Mouse (Mus musculus) heart, embryonic 12.5 days (tissue): ENCODE data around the gene Naxe. TPM values are rescaled to one million over a fixed set of nuclear protein-coding genes. Genes with fewer than 3 reads are reported as not detected.

Source experiments
- ATAC-seq: fragments of 200-750 bp; cut with Nextera tagmentation; 2 replicates; pipeline ENCODE4 v1.8.0; 2017; ENCODE audit warnings: moderate TSS enrichment, moderate library complexity; ENCODE audit not compliant: insufficient number of reproducible peaks, low FRiP score
- H3K27ac ChIP-seq: fragments of 300-500 bp; sonication (generic); 2 replicates; pipeline ENCODE4 v1.5.1; 2016; ENCODE audit warnings: mild to moderate bottlenecking, moderate library complexity; ENCODE audit not compliant: poor library complexity, severe bottlenecking
- H3K27me3 ChIP-seq: fragments of 300-500 bp; sonication (generic); replicated peaks from 2 replicates; pipeline ENCODE4 v1.6.1; 2016; ENCODE audit warnings: mild to moderate bottlenecking, moderate library complexity
- H3K36me3 ChIP-seq: fragments of 300-500 bp; sonication (generic); 2 replicates; pipeline ENCODE4 v1.6.1; 2016; ENCODE audit warnings: mild to moderate bottlenecking, moderate library complexity
- H3K4me1 ChIP-seq: fragments of 300-500 bp; sonication (generic); replicated peaks from 2 replicates; pipeline ENCODE4 v1.6.1; 2016; ENCODE audit warnings: mild to moderate bottlenecking
- H3K4me2 ChIP-seq: fragments of 300-500 bp; sonication (generic); 2 replicates; pipeline ENCODE4 v1.6.1; 2016; ENCODE audit warnings: mild to moderate bottlenecking, moderate library complexity
- H3K4me3 ChIP-seq: fragments of 300-500 bp; sonication (generic); 2 replicates; pipeline ENCODE4 v1.5.1; 2016; ENCODE audit warnings: mild to moderate bottlenecking
- H3K9ac ChIP-seq: fragments of 300-500 bp; sonication (generic); 2 replicates; pipeline ENCODE4 v1.6.1; 2016; ENCODE audit warnings: mild to moderate bottlenecking, moderate library complexity
- H3K9me3 ChIP-seq: fragments of 300-500 bp; sonication (generic); replicated peaks from 2 replicates; pipeline ENCODE4 v1.6.1; 2016; ENCODE audit warnings: mild to moderate bottlenecking, moderate library complexity
- WGBS: fragments of 180-500 bp; shearing (Covaris S2); methylation state at CpG from one replicate; pipeline ENCODE4 v1.1.7; 2016; 5-methylcytosine and 5-hydroxymethylcytosine counted together
- polyA plus RNA-seq: library from polyadenylated mRNA; unstranded; fragments of >200 nt; fragmentation: Nextera tagmentation; extraction: Ambion mirVana; gene quantifications from 2 replicates; pipeline ENCODE4 v1.2.1, GENCODE M21; 2016

Gene Naxe
- polyA plus RNA-seq, result 137 and 139 TPM in 2 replicates

DNA sequence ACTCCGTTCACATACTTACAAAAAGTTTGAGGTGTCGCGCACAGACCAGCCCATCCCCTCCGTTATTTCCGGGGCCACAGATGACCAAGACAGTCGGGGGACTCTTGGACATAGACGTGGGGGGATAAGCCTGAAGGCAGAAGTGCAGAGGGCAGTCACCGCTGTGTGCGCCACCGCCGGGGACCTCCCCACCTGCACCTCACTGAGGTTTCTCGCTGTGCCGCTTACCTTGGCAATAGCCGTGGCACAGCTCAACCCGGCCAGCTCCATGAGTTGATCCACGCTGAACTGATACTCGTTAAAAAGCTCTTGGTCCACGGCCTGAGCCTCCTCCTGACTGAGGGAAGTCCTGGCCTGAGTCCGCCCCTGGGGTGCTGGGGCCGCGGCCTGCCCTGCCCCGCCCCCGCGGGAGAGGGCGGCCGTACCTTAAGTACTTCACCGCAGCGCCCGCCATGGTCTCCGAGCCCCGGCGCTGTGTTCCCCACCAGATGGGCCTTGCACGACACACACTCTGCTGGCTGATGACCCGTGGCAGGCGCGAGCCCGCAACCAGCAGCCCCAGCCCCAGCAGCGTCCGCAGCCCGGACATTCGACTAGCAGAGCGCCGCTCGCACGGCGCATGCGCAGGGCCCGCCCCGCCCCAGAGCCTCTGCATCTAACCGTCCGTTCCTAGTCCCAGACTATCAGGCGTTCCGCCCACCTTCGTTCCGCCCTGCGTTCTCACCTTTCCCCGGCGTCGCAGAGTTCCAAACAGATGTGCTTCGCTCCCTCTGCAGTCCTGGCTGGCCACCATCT is at the start of gene Naxe:
Gene Naxe (minus strand): TSS at position 594 of the 795 bp plus-strand sequence.
- peak within 1 kb of the TSS; percentile 96 for H3K4me2 ChIP-seq
- H3K9me3 ChIP-seq, result no peaks in the 10 kb centered on the region
- peak within 1 kb of the TSS; percentile 69; the same call in 1 of the 2 replicates for H3K27ac ChIP-seq
- no peaks in the 10 kb centered on the region for H3K27me3 ChIP-seq
- peak; percentile 92 for ATAC-seq
- under 1% methylated on average over 60 of the region's 60 CpGs for WGBS
- H3K4me3 ChIP-seq, result peak within 1 kb of the TSS; percentile 88
- H3K36me3 ChIP-seq, result peaks cover 37% of the 10 kb centered on the region
- H3K4me1 ChIP-seq, result peaks cover 13% of the 10 kb centered on the region
- H3K9ac ChIP-seq, result peak within 1 kb of the TSS; percentile 88

- Histone ChIP-seq H3K4me1 (no peaks in the 10 kb centered on the region), H3K27ac (no peak overlapping the region), H3K9me3 (no peaks in the 10 kb centered on the region), H3K27me3 (no peaks in the 10 kb centered on the region), H3K4me2 (no peak overlapping the region), H3K36me3 (peaks cover 96% of the 10 kb centered on the region), H3K4me3 (no peak overlapping the region), H3K9ac (no peak overlapping the region)
- WGBS, result 86% methylated on average over 4 of the region's 4 CpGs
- no peak for ATAC-seq
These were observed 47.8 kb upstream of the Naxe start for GRCm38 (mm10) chr3:88106126-88106525.

GRCm38 (mm10) chr3:88102611-88103010 is 44.3 kb upstream of the Naxe start:
- H3K4me1 ChIP-seq, result no peaks in the 10 kb centered on the region
- H3K9ac ChIP-seq, result no peak overlapping the region
- no peak overlapping the region for H3K4me2 ChIP-seq
- WGBS, result 67% methylated on average over 6 of the region's 6 CpGs
- H3K4me3 ChIP-seq, result no peak overlapping the region
- H3K27ac ChIP-seq, result no peak overlapping the region
- no peak for ATAC-seq
- H3K9me3 ChIP-seq, result no peaks in the 10 kb centered on the region
- H3K36me3 ChIP-seq, result peaks cover 93% of the 10 kb centered on the region
- H3K27me3 ChIP-seq, result no peaks in the 10 kb centered on the region

DNA sequence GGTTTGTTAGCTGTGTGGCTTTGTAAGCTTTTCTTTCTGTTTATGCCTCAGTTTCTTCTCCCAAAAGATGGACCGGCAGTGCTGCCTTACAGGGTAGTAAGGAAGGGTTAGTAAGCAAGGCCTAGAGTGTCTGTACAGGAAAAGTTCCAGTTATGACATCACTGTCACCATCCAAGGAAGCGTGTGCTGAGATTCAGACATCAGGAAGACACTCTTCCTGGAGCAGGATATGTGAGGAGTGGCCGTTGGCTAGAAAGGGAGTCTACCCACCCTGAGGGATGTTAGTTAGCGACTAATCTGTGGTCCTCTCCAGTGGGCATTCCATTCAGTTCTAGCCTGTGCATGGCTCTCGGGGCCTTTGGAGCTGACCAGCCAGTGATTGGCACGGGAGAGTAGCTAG is 43.9 kb upstream of the Naxe start:
- H3K27ac ChIP-seq, result no peak overlapping the region
- H3K4me1 ChIP-seq, result no peaks in the 10 kb centered on the region
- H3K9ac ChIP-seq, result no peak overlapping the region
- H3K27me3 ChIP-seq, result no peaks in the 10 kb centered on the region
- H3K9me3 ChIP-seq, result no peaks in the 10 kb centered on the region
- 74% methylated on average over 6 of the region's 6 CpGs for WGBS
- no peak overlapping the region for H3K4me3 ChIP-seq
- ATAC-seq, result 0 out of 2 replicates have a peak, but pooled peaks have one; percentile 22
- no peak overlapping the region for H3K4me2 ChIP-seq
- H3K36me3 ChIP-seq, result peaks cover 93% of the 10 kb centered on the region

GRCm38 (mm10) chr3:88101736-88102135 is 43.4 kb upstream of the Naxe start:
- H3K9me3 ChIP-seq, result no peaks in the 10 kb centered on the region
- H3K4me3 ChIP-seq, result no peak overlapping the region
- H3K36me3 ChIP-seq, result peaks cover 94% of the 10 kb centered on the region
- 87% methylated on average over 7 of the region's 7 CpGs for WGBS
- no peak for ATAC-seq
- H3K9ac ChIP-seq, result no peak overlapping the region
- H3K4me2 ChIP-seq, result no peak overlapping the region
- no peak overlapping the region for H3K27ac ChIP-seq
- no peaks in the 10 kb centered on the region for H3K27me3 ChIP-seq
- H3K4me1 ChIP-seq, result no peaks in the 10 kb centered on the region

DNA sequence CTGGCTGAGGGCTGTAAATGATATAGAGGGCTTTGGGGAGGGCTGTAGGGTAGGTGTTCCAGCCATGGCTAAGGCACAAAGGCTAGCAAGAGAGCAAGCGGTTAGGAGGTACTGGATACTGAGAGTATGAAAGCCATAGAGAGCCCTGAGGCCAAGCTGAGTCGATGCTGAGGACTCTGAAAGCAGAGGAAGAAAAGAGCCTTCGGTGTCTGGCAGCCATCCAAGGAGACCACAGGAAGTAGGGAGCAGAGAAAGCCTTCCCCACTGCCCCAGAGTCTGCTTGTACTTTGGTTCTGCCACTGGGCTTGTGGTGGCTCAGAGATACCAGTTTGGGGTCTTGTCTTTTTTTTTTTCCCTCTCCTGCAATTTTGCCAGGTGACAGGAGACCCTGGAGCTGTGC is 42.0 kb upstream of the Naxe start:
- 71% methylated on average over 3 of the region's 3 CpGs for WGBS
- Histone ChIP-seq H3K9ac (no peak overlapping the region), H3K4me1 (no peaks in the 10 kb centered on the region), H3K36me3 (peaks cover 88% of the 10 kb centered on the region), H3K27ac (no peak overlapping the region), H3K4me3 (no peak overlapping the region), H3K4me2 (no peak overlapping the region), H3K9me3 (no peaks in the 10 kb centered on the region), H3K27me3 (no peaks in the 10 kb centered on the region)
- no peak for ATAC-seq

GRCm38 (mm10) chr3:88097666-88098065 is 39.4 kb upstream of the Naxe start:
- no peak overlapping the region for H3K9ac ChIP-seq
- no peak overlapping the region for H3K4me3 ChIP-seq
- H3K9me3 ChIP-seq, result no peaks in the 10 kb centered on the region
- no peaks in the 10 kb centered on the region for H3K27me3 ChIP-seq
- H3K27ac ChIP-seq, result no peak overlapping the region
- WGBS, result 63% methylated on average over 6 of the region's 6 CpGs
- H3K4me2 ChIP-seq, result no peak overlapping the region
- ATAC-seq, result no peak
- peaks cover 86% of the 10 kb centered on the region for H3K36me3 ChIP-seq
- no peaks in the 10 kb centered on the region for H3K4me1 ChIP-seq

- Histone ChIP-seq H3K27ac (no peak overlapping the region), H3K27me3 (no peaks in the 10 kb centered on the region), H3K36me3 (peaks cover 90% of the 10 kb centered on the region), H3K4me3 (no peak overlapping the region), H3K4me2 (no peak overlapping the region), H3K9me3 (no peaks in the 10 kb centered on the region), H3K4me1 (no peaks in the 10 kb centered on the region), H3K9ac (no peak overlapping the region)
- no peak for ATAC-seq
- WGBS, result 65% methylated on average over 5 of the region's 5 CpGs
These were observed 35.8 kb upstream of the Naxe start for GRCm38 (mm10) chr3:88094126-88094525.

- no peaks in the 10 kb centered on the region for H3K27me3 ChIP-seq
- no peak overlapping the region for H3K27ac ChIP-seq
- no peak for ATAC-seq
- H3K36me3 ChIP-seq, result peaks cover 96% of the 10 kb centered on the region
- no peak overlapping the region for H3K4me2 ChIP-seq
- no peaks in the 10 kb centered on the region for H3K4me1 ChIP-seq
- 90% methylated on average over 6 of the region's 6 CpGs for WGBS
- H3K9me3 ChIP-seq, result no peaks in the 10 kb centered on the region
- no peak overlapping the region for H3K9ac ChIP-seq
- no peak overlapping the region for H3K4me3 ChIP-seq
These were observed 32.3 kb upstream of the Naxe start for GRCm38 (mm10) chr3:88090616-88091015.

DNA sequence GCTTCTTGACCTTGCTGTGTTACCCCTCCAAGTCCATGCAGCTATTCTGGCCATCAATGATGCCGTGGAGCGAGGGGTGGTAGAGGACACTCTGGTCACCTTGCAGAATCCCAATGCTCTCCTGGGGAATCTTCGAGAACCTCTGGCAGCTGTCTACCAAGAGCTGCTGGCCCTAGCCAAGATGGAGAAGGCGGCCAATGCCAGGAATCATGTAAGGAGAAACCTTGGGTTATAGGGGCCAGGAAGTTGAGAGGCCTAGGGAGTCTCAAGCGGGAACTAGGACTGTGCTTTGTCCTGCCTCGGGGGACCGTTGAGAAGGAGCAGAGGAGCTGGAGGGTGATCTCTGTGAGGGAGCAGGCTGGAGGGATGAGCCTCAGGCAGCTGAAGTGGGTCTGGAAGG is 31.8 kb upstream of the Naxe start:
- Histone ChIP-seq H3K4me1 (no peaks in the 10 kb centered on the region), H3K27ac (no peak overlapping the region), H3K27me3 (no peaks in the 10 kb centered on the region), H3K9me3 (no peaks in the 10 kb centered on the region), H3K4me3 (no peak overlapping the region), H3K4me2 (no peak overlapping the region), H3K9ac (no peak overlapping the region), H3K36me3 (peaks cover 96% of the 10 kb centered on the region)
- no peak for ATAC-seq
- WGBS, result 88% methylated on average over 7 of the region's 7 CpGs

GRCm38 (mm10) chr3:88087688-88088087 is 29.4 kb upstream of the Naxe start:
- 70% methylated on average over 1 of the region's 1 CpGs for WGBS
- no peak overlapping the region for H3K9ac ChIP-seq
- H3K4me2 ChIP-seq, result no peak overlapping the region
- H3K27ac ChIP-seq, result no peak overlapping the region
- peaks cover 9% of the 10 kb centered on the region for H3K4me1 ChIP-seq
- no peak for ATAC-seq
- no peaks in the 10 kb centered on the region for H3K9me3 ChIP-seq
- H3K27me3 ChIP-seq, result no peaks in the 10 kb centered on the region
- no peak overlapping the region for H3K4me3 ChIP-seq
- H3K36me3 ChIP-seq, result peaks cover 82% of the 10 kb centered on the region

GRCm38 (mm10) chr3:88085459-88085858 is 27.2 kb upstream of the Naxe start:
- H3K9ac ChIP-seq, result no peak overlapping the region
- H3K4me2 ChIP-seq, result no peak overlapping the region
- H3K27ac ChIP-seq, result no peak overlapping the region
- no peak overlapping the region for H3K4me3 ChIP-seq
- peaks cover 59% of the 10 kb centered on the region for H3K36me3 ChIP-seq
- 95% methylated on average over 9 of the region's 9 CpGs for WGBS
- no peaks in the 10 kb centered on the region for H3K9me3 ChIP-seq
- H3K27me3 ChIP-seq, result no peaks in the 10 kb centered on the region
- H3K4me1 ChIP-seq, result peaks cover 21% of the 10 kb centered on the region
- no peak for ATAC-seq
